Mouse (Mus musculus): Measurements from ENCODE around the gene Trpm8.

Gene Trpm8

GRCm38 (mm10) chr1:88264869-88265240 is 12.6 kb upstream of the Trpm8 start:
- no peak for DNase-seq (ENCODE audit: low spot score)

- no peak for DNase-seq (ENCODE audit: low spot score)
Measured at GRCm38 (mm10) chr1:88266123-88266522, 11.3 kb upstream of the Trpm8 start.

- DNase-seq (ENCODE audit: low spot score), result no peak
Measured at GRCm38 (mm10) chr1:88267489-88267888, 10.0 kb upstream of the Trpm8 start.

- no peak for DNase-seq (ENCODE audit: low spot score)
Measured at GRCm38 (mm10) chr1:88268070-88268469, 9.4 kb upstream of the Trpm8 start.

- no peak for DNase-seq (ENCODE audit: low spot score)
Measured at GRCm38 (mm10) chr1:88269539-88270309, 7.7 kb upstream of the Trpm8 start.

GRCm38 (mm10) chr1:88272851-88273250 is 4.6 kb upstream of the Trpm8 start:
- DNase-seq (ENCODE audit: low spot score), result no peak

GRCm38 (mm10) chr1:88273326-88273725 is 4.1 kb upstream of the Trpm8 start:
- DNase-seq (ENCODE audit: low spot score), result no peak

GRCm38 (mm10) chr1:88273832-88274231 is 3.6 kb upstream of the Trpm8 start:
- DNase-seq (ENCODE audit: low spot score), result no peak

GRCm38 (mm10) chr1:88274371-88275077 is 2.9 kb upstream of the Trpm8 start:
- no peak for DNase-seq (ENCODE audit: low spot score)

GRCm38 (mm10) chr1:88275078-88275680 is 2.3 kb upstream of the Trpm8 start:
- DNase-seq (ENCODE audit: low spot score), result no peak

GRCm38 (mm10) chr1:88275698-88276523 is 1.6 kb upstream of the Trpm8 start:
- no peak for DNase-seq (ENCODE audit: low spot score)

GRCm38 (mm10) chr1:88276524-88277097 is 850 bp upstream of the Trpm8 start:
- no peak for DNase-seq (ENCODE audit: low spot score)

- DNase-seq (ENCODE audit: low spot score), result peak; percentile 69
Measured at GRCm38 (mm10) chr1:88277818-88278511, 504 bp downstream of the Trpm8 start.

- DNase-seq (ENCODE audit: low spot score), result peak; percentile 81
Measured at GRCm38 (mm10) chr1:88279111-88280005, 1.9 kb downstream of the Trpm8 start.

- DNase-seq (ENCODE audit: low spot score), result peak; percentile 69
Measured at GRCm38 (mm10) chr1:88280006-88280690, 2.7 kb downstream of the Trpm8 start.

GRCm38 (mm10) chr1:88282301-88282700 is 4.8 kb downstream of the Trpm8 start:
- DNase-seq (ENCODE audit: low spot score), result no peak

- no peak for DNase-seq (ENCODE audit: low spot score)
Measured at GRCm38 (mm10) chr1:88283376-88284227, 6.1 kb downstream of the Trpm8 start.

- no peak for DNase-seq (ENCODE audit: low spot score)
Measured at GRCm38 (mm10) chr1:88284228-88284945, 6.9 kb downstream of the Trpm8 start.

Data from yolk sac, embryonic 10.5 days (tissue).